In the genomic region with DNA sequence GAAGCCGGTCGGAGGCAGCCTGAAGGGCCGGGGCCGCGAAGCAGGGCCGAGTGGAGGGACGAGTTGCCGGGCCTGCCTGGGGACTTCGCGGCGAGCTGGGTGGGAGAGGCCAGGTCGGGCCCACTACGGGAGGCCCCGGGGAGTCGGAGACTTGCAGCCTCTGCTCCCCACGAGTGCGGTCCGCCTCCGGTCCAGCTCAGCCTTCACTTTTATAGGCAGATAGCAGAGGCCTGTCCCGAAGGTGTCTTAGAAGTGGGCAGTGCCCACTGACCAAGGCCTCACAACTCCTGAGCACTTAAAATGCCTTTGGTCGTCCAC, we compare ENCODE assay signal across 8 mouse cellular contexts. TPM values are rescaled to one million over a fixed set of nuclear protein-coding genes. Genes with fewer than 3 reads are reported as not detected.
DNase-seq lines count a peak whose midpoint lies in the region; ATAC-seq and TF ChIP-seq lines count a peak whose summit lies in the region.

No protein-coding gene starts in this region.

- no peaks in the 10 kb centered on the region for H3K9me3 ChIP-seq in kidney, postnatal 0 days (replicated peaks; ENCODE audit: low read length)
- no peaks in the 10 kb centered on the region for H3K9me3 ChIP-seq in hindbrain, embryonic 14.5 days (ENCODE audit: control insufficient read depth, low read length)
- H3K9me3 ChIP-seq in midbrain, embryonic 14.5 days (ENCODE audit: control insufficient read depth, low read length): no peaks in the 10 kb centered on the region

- no peaks in the 10 kb centered on the region for H3K27me3 ChIP-seq in kidney, postnatal 0 days (ENCODE audit: insufficient read depth, low read length)
- H3K27me3 ChIP-seq in hindbrain, embryonic 14.5 days (ENCODE audit: control insufficient read depth, insufficient read depth, low read length): no peaks in the 10 kb centered on the region
- H3K27me3 ChIP-seq in midbrain, embryonic 14.5 days (ENCODE audit: control insufficient read depth, insufficient read depth, low read length): no peaks in the 10 kb centered on the region

- no peak for DNase-seq in kidney, postnatal 0 days (ENCODE audit: low spot score)
- no peak for DNase-seq in kidney, postnatal 14 days
- peak; percentile 32 for DNase-seq in c-Kit-positive CD71-positive TER-119-negative erythroid progenitor cells, embryonic 14.5 days (ENCODE audit: low read depth)
- DNase-seq in hindbrain, embryonic 14.5 days (ENCODE audit: low spot score): no peak
- no peak for DNase-seq in midbrain, embryonic 14.5 days
- DNase-seq in urinary bladder, adult 18-20 months (ENCODE audit: low spot score in 2 of 2): no peak
- no peak for DNase-seq in gastrocnemius, postnatal 25 days
- DNase-seq in cerebellum, postnatal 14 days: no peak

- no peak for TF ChIP-seq CTCF in kidney, postnatal 0 days (IDR thresholded peaks at IDR 0.05; ENCODE audit: low read depth)

- H3K4me2 ChIP-seq in kidney, postnatal 0 days (ENCODE audit: low read length): peak overlapping the region; percentile 53
- H3K4me2 ChIP-seq in hindbrain, embryonic 14.5 days (replicated peaks): peak overlapping the region; percentile 80
- H3K4me2 ChIP-seq in midbrain, embryonic 14.5 days (ENCODE audit: low read length): peak overlapping the region; percentile 83

- peak; percentile 71 for ATAC-seq in kidney, postnatal 0 days (replicated peaks; ENCODE audit: low FRiP score, low read depth)
- ATAC-seq in hindbrain, embryonic 14.5 days (ENCODE audit: low FRiP score): no peak
- ATAC-seq in midbrain, embryonic 14.5 days (ENCODE audit: low FRiP score, low TSS enrichment): no peak; the same call in 1 of the 2 replicates

- peaks cover 12% of the 10 kb centered on the region for H3K36me3 ChIP-seq in kidney, postnatal 0 days (ENCODE audit: insufficient read depth, low read length)
- H3K36me3 ChIP-seq in hindbrain, embryonic 14.5 days (replicated peaks; ENCODE audit: control insufficient read depth, insufficient read depth): peaks cover 27% of the 10 kb centered on the region
- H3K36me3 ChIP-seq in midbrain, embryonic 14.5 days (ENCODE audit: control insufficient read depth, insufficient read depth, low read length): peaks cover 27% of the 10 kb centered on the region

- peak overlapping the region; percentile 90 for H3K9ac ChIP-seq in kidney, postnatal 0 days (ENCODE audit: low read depth, low read length)
- H3K9ac ChIP-seq in hindbrain, embryonic 14.5 days: peak overlapping the region; percentile 88
- peak overlapping the region; percentile 90 for H3K9ac ChIP-seq in midbrain, embryonic 14.5 days (replicated peaks; ENCODE audit: low read length)

- peak overlapping the region; percentile 86 for H3K27ac ChIP-seq in kidney, postnatal 0 days
- peak overlapping the region; percentile 84 for H3K27ac ChIP-seq in hindbrain, embryonic 14.5 days
- peak overlapping the region; percentile 83 for H3K27ac ChIP-seq in midbrain, embryonic 14.5 days (replicated peaks; ENCODE audit: low read depth, low read length)

- peak overlapping the region; percentile 92 for H3K4me3 ChIP-seq in kidney, postnatal 0 days (replicated peaks; ENCODE audit: low read depth, low read length)
- peak overlapping the region; percentile 95 for H3K4me3 ChIP-seq in hindbrain, embryonic 14.5 days (replicated peaks; ENCODE audit: low read length)
- peak overlapping the region; percentile 92 for H3K4me3 ChIP-seq in midbrain, embryonic 14.5 days (replicated peaks; ENCODE audit: low read depth, low read length)

- peaks cover 6% of the 10 kb centered on the region for H3K4me1 ChIP-seq in kidney, postnatal 0 days (replicated peaks; ENCODE audit: insufficient read depth, low read length)
- peaks cover 20% of the 10 kb centered on the region for H3K4me1 ChIP-seq in hindbrain, embryonic 14.5 days (replicated peaks; ENCODE audit: control insufficient read depth, insufficient read depth, low read length)
- peaks cover 21% of the 10 kb centered on the region for H3K4me1 ChIP-seq in midbrain, embryonic 14.5 days (ENCODE audit: control insufficient read depth, insufficient read depth, low read length)

- WGBS in kidney, postnatal 0 days: under 1% methylated on average over 21 of the region's 21 CpGs
- WGBS in hindbrain, embryonic 14.5 days: under 1% methylated on average over 21 of the region's 21 CpGs
- WGBS in midbrain, embryonic 14.5 days: under 1% methylated on average over 21 of the region's 21 CpGs

RNA-seq across cellular contexts. Expression of a gene that starts 0.3 kb away (rescaled TPM):
- polyA plus RNA-seq in kidney, postnatal 0 days (2015; fragmentation: Nextera tagmentation; extraction: Ambion mirVana): 418 and 467 TPM in 2 replicates
- 268 and 305 TPM in 2 replicates for polyA plus RNA-seq in hindbrain, embryonic 14.5 days (2014; fragmentation: Nextera tagmentation; extraction: Ambion mirVana)
- polyA plus RNA-seq in midbrain, embryonic 14.5 days (2014; fragmentation: Nextera tagmentation; extraction: Ambion mirVana): 223 and 282 TPM in 2 replicates
- 10 to 100 TPM; 51.2 to 55.1 TPM for total RNA-seq in gastrocnemius, postnatal 25 days (2021)
